Mouse (Mus musculus): ENCODE results near the gene Tsfm. TPM values are rescaled to one million over a fixed set of nuclear protein-coding genes. Genes with fewer than 3 reads are reported as not detected.

The Tsfm gene
- total RNA-seq, 2 experiments from 2014 or later = 65.1 to 68.0 TPM

DNA sequence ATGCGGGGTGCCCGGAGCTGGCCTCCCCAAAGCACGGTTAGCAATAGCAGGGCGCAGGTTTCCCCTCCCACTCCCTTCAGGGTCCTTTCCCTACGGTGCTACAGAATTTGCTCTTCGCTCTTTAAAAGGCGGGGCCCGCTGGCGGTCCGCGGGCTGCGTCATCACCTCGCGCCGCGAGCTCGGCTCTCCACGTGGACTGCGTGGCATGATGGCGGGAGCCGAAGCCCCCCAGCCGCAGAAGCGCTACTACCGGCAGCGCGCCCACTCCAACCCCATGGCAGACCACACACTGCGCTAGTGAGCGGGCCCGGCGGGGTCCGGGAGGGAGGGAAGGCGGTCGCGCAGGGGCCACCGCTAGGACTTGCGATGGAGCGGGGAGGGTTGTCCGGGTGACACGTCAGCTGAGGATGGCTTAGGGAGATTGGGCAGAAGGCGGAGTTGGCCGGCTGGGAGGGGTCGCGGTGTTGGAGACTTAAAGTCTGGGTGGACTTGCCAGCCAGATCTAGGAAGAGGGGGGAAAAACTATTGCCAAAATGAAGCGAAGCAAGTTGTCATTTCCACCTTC is 11.2 kb upstream of the Tsfm start:
- peak; percentile 91 for DNase-seq

DNA sequence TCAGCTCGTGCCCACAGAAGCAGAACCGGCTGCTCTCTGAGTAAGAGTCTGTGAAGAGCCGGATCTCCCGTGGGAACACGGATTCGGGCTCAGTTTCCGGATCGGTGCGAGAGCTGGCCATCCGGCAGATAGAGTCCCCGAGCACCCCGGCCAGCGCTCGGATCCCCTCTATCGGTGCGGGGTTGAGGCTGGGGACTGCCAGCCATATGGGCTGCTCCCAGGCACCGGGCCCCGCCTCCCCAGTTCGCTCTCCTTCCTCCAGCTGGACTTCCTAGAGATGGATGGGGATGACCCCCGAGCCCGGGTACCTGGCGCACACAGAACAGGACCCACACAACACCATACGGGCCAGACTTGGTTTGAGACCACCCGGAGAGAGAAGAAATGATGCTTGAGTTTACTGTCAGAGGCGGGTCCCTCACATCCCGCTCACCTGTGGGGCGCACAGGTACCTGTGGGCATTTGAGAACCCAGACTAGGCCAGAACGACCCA is 10.7 kb upstream of the Tsfm start, which contains the start of the genes Mettl1 and Eef1akmt3:
Gene Mettl1 (plus strand): TSS at position 141 of the 493 bp plus-strand sequence.
Gene Eef1akmt3 (minus strand): TSS at position 240 of the 493 bp plus-strand sequence.
- DNase-seq = peak; percentile 36

DNA sequence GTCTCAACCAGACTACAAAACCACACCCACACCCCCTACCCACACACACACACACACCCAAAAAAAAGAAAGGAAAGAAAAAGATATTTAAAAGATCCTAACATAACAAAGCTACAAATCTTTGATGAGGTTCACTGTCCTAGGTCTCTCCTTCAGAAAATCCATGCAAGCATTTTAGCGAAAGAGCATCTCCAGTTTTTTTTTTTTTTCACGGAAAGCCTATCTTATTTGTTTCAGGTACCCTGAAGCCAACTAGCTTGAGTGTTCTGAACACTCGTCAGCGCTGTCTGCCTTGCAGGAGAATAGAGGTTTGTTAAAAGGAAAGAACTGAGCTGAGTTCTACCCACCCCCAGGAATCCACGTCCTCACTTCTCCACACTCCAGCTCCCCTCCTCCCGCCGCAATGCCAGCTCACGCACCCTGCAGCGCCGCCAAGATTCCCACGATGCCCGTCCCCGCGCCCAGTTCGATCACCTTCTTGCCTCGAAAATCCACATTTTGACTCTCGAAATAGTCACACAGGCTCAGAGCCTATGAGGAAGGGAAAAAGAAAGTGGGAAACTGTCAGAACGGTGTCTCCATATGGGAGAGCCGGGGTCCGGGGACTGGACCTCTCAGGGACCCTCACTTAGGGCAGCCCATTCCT is 10.1 kb upstream of the Tsfm start:
- DNase-seq = no peak

DNA sequence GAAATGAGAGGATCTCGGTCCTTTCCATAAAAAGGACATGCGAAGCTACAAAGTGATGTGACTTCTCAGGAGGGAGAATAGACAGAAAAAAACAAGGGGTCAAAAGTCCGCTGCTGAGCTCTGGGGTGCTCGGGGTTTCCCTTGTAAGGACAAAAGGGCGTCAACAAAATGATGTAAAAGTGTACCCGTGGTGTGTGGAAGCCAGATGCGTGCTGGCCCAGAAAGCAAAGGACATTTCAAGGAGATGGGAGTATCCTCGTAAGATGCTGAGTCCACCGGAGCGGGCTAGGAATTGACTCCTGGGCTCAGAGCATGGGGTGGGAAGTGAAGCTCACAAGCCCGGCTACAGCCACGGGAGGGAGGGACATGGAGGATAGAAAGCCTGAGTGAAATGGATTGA is 7.0 kb upstream of the Tsfm start:
- no peak for DNase-seq

DNA sequence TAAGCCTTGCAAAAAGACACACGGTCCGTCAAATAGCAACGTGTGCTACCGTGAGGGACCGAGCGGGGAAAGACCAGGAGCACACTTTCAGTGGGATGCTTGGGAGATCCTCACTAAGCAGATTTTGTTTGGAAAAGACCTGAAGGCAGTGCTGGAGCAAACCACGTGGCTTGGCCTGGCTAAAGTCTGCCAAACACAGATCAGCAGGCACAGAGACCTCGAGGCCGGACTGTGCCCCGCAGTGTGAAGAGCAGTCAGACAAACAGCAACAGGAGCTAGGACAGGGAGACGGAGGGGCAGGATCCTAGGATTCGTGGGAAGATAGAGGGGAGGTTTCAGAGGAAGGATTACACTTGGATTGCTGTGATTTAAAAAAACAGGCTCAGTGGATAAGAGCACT is 5.6 kb upstream of the Tsfm start:
- no peak for DNase-seq

DNA sequence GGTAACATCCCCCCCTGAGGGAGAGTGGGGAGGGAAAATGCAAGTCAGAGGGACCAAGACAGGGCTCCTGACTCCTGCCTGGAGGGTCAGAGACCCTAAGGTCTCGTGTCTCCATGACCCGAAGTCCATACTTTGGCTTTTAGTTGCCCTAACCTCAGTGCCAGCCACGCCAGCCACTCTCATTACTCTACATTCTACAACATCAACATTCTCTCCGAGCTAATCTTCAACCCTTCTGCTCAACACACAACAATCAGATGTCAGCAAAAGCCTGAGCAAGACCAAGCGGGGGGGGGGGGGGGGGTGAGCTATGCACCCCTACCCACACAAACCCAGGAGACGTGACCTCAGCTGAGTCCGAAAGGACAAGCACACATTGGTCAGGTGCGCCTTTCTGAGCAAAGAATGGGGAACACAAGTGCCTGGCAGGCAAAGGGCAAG is 2.7 kb upstream of the Tsfm start:
- DNase-seq = no peak

DNA sequence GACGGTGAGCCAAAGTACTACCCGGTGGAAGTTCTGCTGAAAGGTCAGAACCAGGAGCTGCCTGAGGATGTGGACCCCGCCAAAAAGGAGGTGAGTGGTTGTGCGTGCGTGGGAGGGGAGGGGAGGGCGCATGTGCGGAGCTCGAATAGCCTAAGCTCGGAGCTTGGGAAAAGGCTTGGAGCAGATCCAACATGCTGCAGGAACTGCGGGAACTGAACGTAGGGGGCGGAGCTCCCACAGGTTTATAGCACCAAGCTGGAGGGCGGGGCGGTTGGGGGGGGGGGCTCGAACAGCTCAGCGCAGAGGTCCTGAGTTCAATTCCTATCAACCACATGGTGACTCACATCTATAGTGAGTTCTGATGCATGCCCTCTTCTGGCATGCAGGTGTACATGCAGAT is 12.2 kb downstream of the Tsfm start:
- DNase-seq = no peak

DNA sequence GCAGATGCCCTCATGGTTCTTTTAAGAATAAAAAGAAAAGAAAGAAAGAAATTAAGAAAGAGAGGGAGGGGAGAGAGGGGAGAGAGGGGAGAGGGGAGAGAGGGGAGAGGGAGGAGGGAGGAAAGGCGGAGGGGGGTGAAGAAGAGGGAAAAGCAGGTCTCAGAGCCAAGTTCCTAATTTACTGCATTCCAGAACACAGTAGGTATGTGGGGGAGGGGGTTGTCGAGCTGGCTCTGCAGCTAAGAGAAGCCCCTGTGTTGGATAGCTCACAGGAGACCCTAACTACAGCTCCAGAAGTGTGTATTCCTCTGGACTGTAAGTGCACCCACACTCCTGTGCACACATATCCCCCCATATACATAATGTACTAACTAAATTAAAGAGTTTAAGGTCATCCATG is 13.6 kb downstream of the Tsfm start:
- DNase-seq = no peak

DNA sequence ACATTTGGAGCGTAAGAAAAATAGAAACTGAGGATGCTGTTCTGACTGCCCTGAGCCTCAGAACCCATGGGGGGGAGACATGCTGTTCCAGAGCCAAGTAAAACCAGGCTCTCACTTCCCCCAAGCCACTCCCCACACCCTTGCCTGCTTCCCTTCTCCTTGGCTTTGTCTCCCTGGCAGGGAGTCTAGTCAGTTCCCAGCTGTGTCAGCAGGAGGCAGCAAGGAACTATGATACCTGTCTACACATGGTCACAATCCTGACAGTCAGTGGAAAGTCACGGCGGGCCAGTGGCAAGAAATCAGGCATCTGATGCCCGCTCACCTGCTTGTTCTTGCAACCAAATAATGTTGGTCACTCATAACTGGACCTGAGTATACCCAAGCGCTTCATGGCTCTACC is 14.2 kb downstream of the Tsfm start:
- DNase-seq = peak; percentile 49

DNA sequence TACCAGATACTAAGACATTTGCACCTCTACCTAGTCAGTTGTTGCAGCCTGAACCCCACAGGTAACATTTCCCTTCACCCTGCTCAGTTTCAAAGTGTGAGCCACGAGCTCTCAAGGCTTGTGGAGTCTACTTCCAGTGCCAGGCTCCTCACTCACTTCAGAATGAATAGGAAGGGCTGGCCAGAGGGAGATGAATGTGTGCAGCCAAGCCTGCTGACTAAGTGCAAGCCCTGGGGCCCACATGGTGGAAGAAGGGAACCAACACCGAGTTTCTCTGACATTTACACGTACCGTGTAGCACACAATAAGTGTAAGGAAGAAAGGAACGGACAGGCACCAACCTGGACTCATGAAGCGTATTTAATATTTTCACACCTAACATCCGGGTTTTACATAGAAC is 26.8 kb downstream of the Tsfm start:
- no peak for DNase-seq

DNA sequence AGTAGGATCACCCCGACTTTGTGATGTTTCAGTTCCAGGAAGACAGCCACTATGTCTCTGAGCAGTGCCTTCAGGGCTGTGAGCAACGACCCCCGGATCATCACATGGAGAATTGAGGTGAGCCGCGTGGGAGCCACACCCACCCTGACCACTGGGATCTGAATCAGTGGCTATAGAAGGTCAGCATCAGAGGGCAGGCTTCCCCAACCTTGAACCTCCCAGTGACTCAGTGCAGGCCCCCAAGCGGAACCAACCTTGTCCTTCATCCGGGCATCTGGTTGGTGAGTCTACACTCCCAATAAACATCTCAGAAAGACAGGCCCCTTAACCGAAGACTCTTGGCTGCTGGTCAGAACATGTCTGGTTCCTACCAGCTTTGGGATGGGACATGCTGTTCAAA is 27.3 kb downstream of the Tsfm start:
- no peak for DNase-seq

DNA sequence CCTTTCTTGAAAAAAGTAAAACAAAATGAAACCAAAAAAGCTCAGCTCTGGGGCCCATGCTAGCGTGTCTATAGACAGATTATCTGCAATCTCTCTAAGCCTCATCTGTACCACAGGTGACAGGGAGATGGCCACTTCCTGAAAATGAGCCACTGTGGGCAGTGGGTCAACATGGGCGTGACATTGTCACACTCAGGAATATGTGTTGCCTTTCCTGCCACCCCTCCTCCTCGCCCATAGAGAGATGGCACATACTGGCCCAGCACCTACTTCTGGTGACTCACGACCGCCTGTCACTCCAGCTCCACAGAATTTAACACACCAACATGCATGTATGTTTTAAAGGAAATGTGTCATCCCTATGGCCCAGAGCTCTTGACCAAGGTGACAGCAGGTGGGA is 27.9 kb downstream of the Tsfm start:
- DNase-seq = no peak

DNA sequence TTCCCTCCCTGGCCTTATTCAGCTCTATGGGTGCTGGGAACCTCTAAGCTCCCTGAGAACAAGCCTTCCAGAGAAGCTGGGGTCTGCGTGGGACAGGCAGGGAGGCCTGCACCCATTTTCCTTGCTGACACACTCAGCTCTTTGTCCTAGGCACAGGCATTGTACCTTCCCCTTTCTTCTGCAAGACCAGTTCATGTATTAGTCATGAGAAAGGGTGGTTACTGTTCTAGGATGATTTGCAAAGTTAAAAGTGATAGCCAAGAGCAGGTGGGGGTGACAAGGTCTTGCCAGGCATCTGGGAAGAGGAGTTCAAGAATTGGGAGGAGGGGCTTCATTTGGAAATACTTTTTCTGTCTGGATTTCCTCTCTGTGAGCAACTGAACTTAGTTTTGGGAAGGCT is 28.6 kb downstream of the Tsfm start:
- no peak for DNase-seq

DNA sequence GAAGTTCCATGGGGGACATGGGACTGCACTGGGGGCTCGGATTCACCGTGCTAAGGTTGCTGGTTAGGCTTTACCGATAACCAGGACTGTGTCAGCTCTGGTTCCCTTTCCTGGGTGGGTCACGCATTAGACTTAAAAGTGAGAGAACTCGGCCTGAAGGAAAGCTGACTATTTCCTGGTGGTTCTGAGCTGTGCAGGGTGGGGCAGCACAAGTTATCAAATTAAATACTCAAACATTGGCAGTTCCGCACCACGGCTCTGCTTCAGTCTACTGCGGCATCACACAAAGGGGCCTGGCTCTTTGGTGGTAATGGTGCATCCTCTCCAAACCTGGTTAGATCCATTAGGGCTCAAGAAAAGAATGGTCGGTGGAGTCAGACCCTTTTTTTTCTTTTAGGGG is 29.3 kb downstream of the Tsfm start:
- DNase-seq = no peak

DNA sequence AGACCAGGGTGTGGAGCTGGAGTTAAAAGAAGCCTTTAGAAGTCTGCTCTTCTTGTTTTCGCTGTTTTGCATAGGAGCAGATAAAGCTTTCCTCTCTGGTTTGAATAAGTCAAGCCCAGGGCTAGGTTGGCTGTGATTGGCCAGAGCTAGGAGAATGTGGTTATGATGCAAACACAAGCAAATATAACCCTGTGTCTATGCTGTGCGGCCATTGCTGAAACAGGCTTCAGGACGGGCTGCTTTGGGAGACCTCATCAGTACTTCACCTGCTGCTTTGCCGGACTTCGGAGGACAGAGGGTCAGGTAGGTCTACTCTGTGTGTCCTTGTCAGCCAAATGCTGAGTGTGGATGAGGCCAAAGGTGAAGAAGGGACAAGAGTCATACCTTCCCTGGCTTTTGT is 30.1 kb downstream of the Tsfm start, which contains the start of gene Avil:
Gene Avil (plus strand): TSS at position 181 of the 400 bp plus-strand sequence.
- DNase-seq = no peak

DNA sequence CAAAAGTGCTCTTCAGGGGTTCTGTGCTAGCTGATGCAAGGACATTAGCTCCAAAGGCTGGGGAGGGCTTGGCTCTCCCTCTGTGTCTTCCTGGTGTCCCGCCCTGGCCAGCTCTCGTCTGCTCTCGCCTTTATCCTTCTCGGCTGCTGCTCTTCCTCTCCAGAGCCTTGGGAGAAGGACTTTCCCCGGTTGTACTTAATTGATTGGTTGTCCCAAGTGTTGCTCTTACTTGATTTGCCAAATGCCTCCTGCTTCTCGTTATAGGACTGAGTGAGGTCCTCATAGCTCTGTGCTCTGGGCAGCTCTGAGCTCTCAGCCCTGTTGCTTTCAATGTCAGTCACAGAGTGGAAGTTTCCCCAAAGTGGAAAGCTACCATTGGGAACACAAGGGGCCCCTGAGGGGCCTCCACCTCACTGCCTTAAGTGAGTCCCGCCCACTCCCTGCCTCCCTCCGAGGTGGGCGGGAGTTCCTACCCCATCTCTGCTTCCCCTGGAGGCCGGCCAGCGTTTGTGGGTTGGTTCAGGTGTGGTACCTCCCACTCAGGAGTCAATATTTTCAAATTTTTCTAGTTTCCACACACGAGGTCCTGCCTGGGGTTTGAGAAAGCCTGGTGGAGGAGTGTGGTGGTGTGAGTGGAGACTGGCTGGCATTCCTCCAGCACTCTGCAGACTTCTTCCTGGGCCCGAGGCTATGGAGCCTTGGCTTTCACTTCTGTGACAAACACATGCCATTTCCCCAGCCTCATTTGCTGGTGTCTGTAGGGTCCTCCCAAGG is 33.1 kb downstream of the Tsfm start:
- no peak for DNase-seq

DNA sequence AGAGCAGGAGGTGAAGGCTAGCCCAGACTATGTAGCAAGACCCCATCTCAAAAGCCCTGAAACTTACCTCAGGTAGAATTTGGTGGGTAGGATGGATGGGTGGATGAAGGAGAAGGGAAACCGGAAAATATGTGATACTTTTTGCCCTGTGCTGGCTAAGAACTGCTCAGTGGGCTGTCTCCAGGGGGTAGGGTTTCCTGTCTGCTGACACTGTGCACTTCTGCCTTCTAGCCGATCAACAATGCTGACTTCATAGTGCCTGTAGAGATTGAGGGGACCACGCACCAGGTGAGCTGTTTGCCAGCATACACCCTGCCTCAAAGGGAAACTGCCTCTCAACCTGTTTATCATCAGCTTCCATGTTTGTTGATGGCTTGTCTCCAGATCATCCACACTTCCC is 37.0 kb downstream of the Tsfm start:
- no peak for DNase-seq

DNA sequence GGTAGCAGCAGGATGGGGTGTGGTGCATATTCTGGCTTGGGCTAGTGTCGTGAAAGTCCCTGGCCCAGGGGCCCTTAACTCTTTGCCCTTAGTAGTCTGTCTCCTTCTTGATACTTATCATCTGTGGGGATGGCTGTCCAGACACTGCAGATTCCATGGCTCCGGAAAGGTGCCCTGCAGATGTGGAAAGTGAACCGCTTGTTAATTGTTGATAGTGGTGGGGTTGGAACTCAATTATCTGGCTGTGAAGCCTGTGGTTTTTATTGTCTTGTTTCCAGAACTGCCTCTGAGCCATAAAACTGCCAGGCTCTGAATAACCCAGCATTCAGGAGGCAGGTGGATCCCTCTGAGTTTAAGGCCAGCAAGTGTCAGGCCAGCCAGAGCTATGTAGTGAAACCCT is 39.0 kb downstream of the Tsfm start:
- no peak for DNase-seq

DNA sequence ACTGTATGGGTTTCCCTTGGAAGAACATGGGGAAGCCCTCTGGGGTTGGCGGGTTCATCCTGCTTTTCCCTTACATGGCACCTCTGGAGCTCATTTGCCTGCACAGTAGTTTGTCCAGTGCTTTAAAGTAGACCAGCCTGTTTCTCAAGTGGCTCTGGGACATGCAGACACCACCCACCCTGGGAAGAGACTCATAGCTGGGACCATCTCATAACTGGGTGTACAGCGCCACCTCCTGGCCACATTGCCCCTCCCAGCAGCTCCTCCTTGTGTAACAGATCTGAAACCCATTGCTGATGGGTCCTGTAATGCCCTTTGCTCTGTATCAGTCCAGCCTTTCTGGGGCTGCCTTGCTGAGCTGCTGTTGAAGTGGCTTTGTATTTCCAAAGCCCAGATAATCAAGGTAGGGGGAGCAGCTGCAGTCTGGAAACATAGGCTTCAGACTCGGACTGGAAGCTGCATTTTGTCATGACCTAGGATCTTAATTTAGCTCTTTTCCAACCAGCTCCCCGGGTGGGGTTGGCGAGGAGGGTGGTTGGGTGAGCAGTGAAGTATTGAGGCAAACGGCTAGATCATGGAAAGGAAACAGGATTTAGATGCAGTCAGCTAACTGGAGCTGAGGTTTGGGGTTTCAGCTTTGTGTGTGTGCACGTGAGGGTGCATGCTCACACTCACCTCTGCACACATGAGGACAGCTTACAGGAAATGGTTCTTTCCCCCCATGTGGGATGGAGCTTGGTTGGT is 40.2 kb downstream of the Tsfm start:
- DNase-seq = peak; percentile 96

DNA sequence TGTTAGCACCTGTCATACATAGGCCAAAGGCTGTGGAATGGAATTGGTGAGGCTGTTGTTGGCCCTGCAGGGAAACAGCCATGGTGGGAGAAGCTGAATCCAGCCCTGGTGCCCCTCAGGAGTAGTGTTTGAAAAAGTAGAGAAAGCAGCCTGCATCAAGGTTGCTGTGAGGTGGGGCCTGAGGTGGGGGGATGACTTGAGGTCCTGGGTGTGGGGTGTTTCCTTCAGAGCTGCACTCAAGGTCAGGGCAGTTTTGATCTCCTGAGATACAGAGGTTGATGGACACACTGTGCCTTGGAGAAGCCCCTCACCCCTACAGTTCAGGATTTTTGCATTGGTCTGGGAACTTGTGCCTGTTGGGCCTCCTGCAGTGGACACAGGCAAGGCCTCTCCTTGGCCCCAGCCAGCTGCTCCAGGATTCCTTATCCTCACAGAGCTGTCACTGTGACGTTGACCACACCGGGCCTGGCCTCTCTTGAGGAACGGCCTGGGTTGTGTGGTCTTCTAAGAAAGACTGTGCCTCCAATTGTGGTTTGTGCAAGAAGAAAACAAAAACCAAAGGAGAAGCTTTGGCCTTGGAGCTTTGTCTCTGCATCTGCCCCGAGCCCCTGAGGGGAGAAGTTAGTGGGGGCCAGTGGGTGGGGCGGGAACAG is 42.0 kb downstream of the Tsfm start:
- DNase-seq = no peak

DNA sequence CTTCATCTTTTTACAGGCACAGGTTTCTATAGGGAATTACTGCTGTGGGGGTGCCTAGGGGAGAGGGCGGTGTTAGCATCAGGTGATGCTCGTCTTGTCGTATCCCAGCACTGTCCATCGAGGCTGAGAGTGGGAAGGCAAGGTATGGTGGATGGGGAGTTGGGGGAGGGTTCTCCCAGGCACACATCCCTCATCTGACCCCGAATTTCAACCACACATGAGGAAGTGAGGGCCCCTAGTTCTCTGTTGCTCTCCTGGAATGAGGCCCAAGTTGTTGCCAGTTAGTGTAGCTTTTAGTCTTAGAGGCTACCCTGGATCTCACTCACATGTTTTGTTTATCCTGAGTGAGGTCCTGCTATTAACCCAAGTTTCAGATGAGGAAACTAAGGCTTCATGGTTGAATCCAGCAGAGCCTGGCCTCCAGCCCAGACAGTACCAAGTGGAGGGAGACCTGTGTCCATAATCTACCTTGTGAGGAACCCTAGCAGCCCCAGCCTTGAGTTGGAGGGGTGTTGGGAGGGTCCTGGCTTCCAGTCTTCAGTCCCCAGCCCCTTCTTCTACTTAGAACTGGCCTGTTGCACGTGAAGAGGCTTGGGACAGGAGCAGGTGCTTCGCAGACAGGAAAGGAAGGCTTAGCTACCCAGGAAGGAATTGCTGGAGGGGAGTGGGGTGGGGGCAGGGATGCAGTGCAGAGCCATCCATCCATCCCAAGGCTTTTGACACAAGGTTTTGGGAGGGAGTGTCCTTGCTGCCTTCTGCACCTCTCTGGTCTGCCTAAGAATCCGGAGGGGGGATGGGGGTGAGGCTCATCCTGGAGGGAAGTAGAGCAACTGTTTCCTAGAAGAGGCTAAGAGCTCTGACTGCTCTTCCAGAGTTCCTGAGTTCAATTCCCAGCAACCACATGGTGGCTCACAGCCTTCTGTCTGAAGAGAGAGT is 43.2 kb downstream of the Tsfm start:
- no peak for DNase-seq

Measured in heart, postnatal 4 days (tissue).